Mouse (Mus musculus) lung, postnatal 0 days (tissue): ENCODE measurements around the gene Gal3st2. TPM values are rescaled to one million over a fixed set of nuclear protein-coding genes. Genes with fewer than 3 reads are reported as not detected.
"Not testable (repeated sequence)": the region's sequence is repeated elsewhere in the genome, so short reads cannot be mapped to it uniquely, and the experiment has no call there.

Experiments
- ATAC-seq: fragments of 200-750 bp; cut with Nextera tagmentation; 2 replicates; pipeline ENCODE4 v1.8.0; 2017; ENCODE audit warnings: moderate library complexity
- DNase-seq: peaks from one replicate; pipeline ENCODE4 v3.0.0-alpha.2; 2016; ENCODE audit warnings: low spot score
- H3K27ac ChIP-seq: fragments of 300-500 bp; sonication (generic); 2 replicates; pipeline ENCODE4 v1.5.1; 2014; ENCODE audit warnings: antibody characterized with exemption, mild to moderate bottlenecking, low read length, mixed read lengths
- H3K27me3 ChIP-seq: fragments of 300-500 bp; sonication (generic); replicated peaks from 2 replicates; pipeline ENCODE4 v1.6.1; 2014; ENCODE audit warnings: low read length, mixed read lengths; ENCODE audit not compliant: insufficient read depth
- H3K36me3 ChIP-seq: fragments of 300-500 bp; sonication (generic); 2 replicates; pipeline ENCODE4 v1.6.1; 2014; ENCODE audit warnings: low read length, mixed read lengths; ENCODE audit not compliant: insufficient read depth
- H3K4me1 ChIP-seq: fragments of 300-500 bp; sonication (generic); 2 replicates; pipeline ENCODE4 v1.6.1; 2014; ENCODE audit warnings: antibody characterized with exemption, low read depth, low read length, mixed read lengths; ENCODE audit not compliant: insufficient read depth
- H3K4me2 ChIP-seq: fragments of 300-500 bp; sonication (generic); replicated peaks from 2 replicates; pipeline ENCODE4 v1.6.1; 2014; ENCODE audit warnings: low read depth, mild to moderate bottlenecking, low read length, moderate library complexity, mixed read lengths
- H3K4me3 ChIP-seq: fragments of 300-500 bp; sonication (generic); 2 replicates; pipeline ENCODE4 v1.5.1; 2014; ENCODE audit warnings: low read depth, low read length
- H3K9ac ChIP-seq: fragments of 300-500 bp; sonication (generic); replicated peaks from 2 replicates; pipeline ENCODE4 v1.6.1; 2014; ENCODE audit warnings: low read depth, mild to moderate bottlenecking
- H3K9me3 ChIP-seq: fragments of 300-500 bp; sonication (generic); 2 replicates; pipeline ENCODE4 v1.6.1; 2016; ENCODE audit warnings: low read length, mixed read lengths
- CTCF ChIP-seq: IDR thresholded peaks from 2 replicates; pipeline ENCODE4 v1.5.1; 2016; ENCODE audit warnings: antibody characterized with exemption, mild to moderate bottlenecking
- EP300 ChIP-seq: IDR thresholded peaks from 2 replicates; pipeline ENCODE4 v1.6.1; 2016; ENCODE audit warnings: antibody characterized with exemption, mild to moderate bottlenecking, control low read depth
- WGBS: fragments of 180-500 bp; shearing (Covaris S2); extraction: QIAGEN DNeasy Blood & Tissue Kit; methylation state at CpG from one replicate; pipeline ENCODE4 v1.1.7; 2014; 5-methylcytosine and 5-hydroxymethylcytosine counted together
- polyA plus RNA-seq: library from polyadenylated mRNA; unstranded; fragments of >200 nt; fragmentation: Nextera tagmentation; extraction: Ambion mirVana; gene quantifications from 2 replicates; pipeline ENCODE4 v1.2.1, GENCODE M21; 2015

Gene Gal3st2
- polyA plus RNA-seq, 1 experiment from 2014 or later: 0.25 TPM

- peak overlapping the region; percentile 57 for H3K4me3 ChIP-seq
- H3K4me2 ChIP-seq: peak overlapping the region; percentile 65
- WGBS: under 1% methylated on average over 30 of the region's 30 CpGs
- peak; percentile 97 for DNase-seq
- TF ChIP-seq CTCF: peak; percentile 45
- TF ChIP-seq EP300: no peak
- no peaks in the 10 kb centered on the region for H3K27me3 ChIP-seq
- peak; percentile 98 for ATAC-seq
- H3K27ac ChIP-seq: peak overlapping the region; percentile 96
- H3K9me3 ChIP-seq: no peaks in the 10 kb centered on the region
- H3K4me1 ChIP-seq: peaks cover 11% of the 10 kb centered on the region; the same call in 1 of the 2 replicates
- H3K36me3 ChIP-seq: no peaks in the 10 kb centered on the region
- peak overlapping the region; percentile 62 for H3K9ac ChIP-seq
These were observed 35.9 kb upstream of the Gal3st2 start for GRCm38 (mm10) chr1:93825105-93825674.

GRCm38 (mm10) chr1:93825771-93826539 lies 35.2 kb upstream of the Gal3st2 start:
- no peaks in the 10 kb centered on the region for H3K36me3 ChIP-seq
- peak overlapping the region; percentile 96 for H3K27ac ChIP-seq
- peak overlapping the region; percentile 62; the same call in 1 of the 2 replicates for H3K9ac ChIP-seq
- H3K4me1 ChIP-seq: peaks cover 11% of the 10 kb centered on the region; the same call in 1 of the 2 replicates
- DNase-seq: peak; percentile 7
- 40% methylated on average over 27 of the region's 27 CpGs for WGBS
- no peak for TF ChIP-seq EP300
- no peak; the same call in 1 of the 2 replicates for TF ChIP-seq CTCF
- H3K9me3 ChIP-seq: no peaks in the 10 kb centered on the region
- H3K4me2 ChIP-seq: peak overlapping the region; percentile 65
- ATAC-seq: no peak
- H3K27me3 ChIP-seq: no peaks in the 10 kb centered on the region
- H3K4me3 ChIP-seq: peak overlapping the region; percentile 57

GRCm38 (mm10) chr1:93826540-93826835 lies 34.6 kb upstream of the Gal3st2 start:
- no peak overlapping the region for H3K4me3 ChIP-seq

GRCm38 (mm10) chr1:93832754-93833360 lies 28.2 kb upstream of the Gal3st2 start:
- H3K36me3 ChIP-seq, H3K4me2 ChIP-seq, H3K4me1 ChIP-seq, H3K27me3 ChIP-seq, ATAC-seq, DNase-seq, H3K9ac ChIP-seq, H3K4me3 ChIP-seq, H3K27ac ChIP-seq, H3K9me3 ChIP-seq: not testable (repeated sequence)
- 84% methylated on average over 1 of the region's 4 CpGs for WGBS
- peak; percentile 32 for TF ChIP-seq CTCF

More at GRCm38 (mm10) chr1:93826540-93826835, 34.6 kb upstream of the Gal3st2 start:
- 0 out of 2 replicates have a peak overlapping the region, but pooled peaks have one; percentile 65 for H3K4me2 ChIP-seq
- TF ChIP-seq EP300 (no peak), CTCF (no peak)
- 92% methylated on average over 9 of the region's 9 CpGs for WGBS
- H3K27me3 ChIP-seq: no peaks in the 10 kb centered on the region
- H3K9ac ChIP-seq: no peak overlapping the region
- H3K9me3 ChIP-seq: no peaks in the 10 kb centered on the region
- no peak for DNase-seq
- peaks cover 11% of the 10 kb centered on the region; the same call in 1 of the 2 replicates for H3K4me1 ChIP-seq
- no peak for ATAC-seq
- no peaks in the 10 kb centered on the region for H3K36me3 ChIP-seq
- no peak overlapping the region for H3K27ac ChIP-seq

GRCm38 (mm10) chr1:93834671-93835150 lies 26.4 kb upstream of the Gal3st2 start:
- Histone ChIP-seq H3K27ac (no peak overlapping the region), H3K27me3 (no peaks in the 10 kb centered on the region), H3K4me2 (no peak overlapping the region), H3K9ac (no peak overlapping the region), H3K4me3 (no peak overlapping the region), H3K9me3 (no peaks in the 10 kb centered on the region), H3K4me1 (no peaks in the 10 kb centered on the region), H3K36me3 (no peaks in the 10 kb centered on the region)
- 85% methylated on average over 7 of the region's 7 CpGs for WGBS
- DNase-seq (no peak), ATAC-seq (no peak)
- no peak for TF ChIP-seq CTCF
- no peak for TF ChIP-seq EP300

- Histone ChIP-seq H3K4me2 (no peak overlapping the region), H3K9me3 (no peaks in the 10 kb centered on the region), H3K27me3 (no peaks in the 10 kb centered on the region), H3K4me1 (no peaks in the 10 kb centered on the region), H3K4me3 (no peak overlapping the region), H3K27ac (no peak overlapping the region), H3K36me3 (no peaks in the 10 kb centered on the region), H3K9ac (no peak overlapping the region)
- TF ChIP-seq EP300: no peak
- TF ChIP-seq CTCF: no peak
- no peak for DNase-seq
- no peak for ATAC-seq
- 89% methylated on average over 4 of the region's 4 CpGs for WGBS
These were observed 25.9 kb upstream of the Gal3st2 start for GRCm38 (mm10) chr1:93835211-93835610.
